Mouse (Mus musculus) midbrain, postnatal 0 days (tissue): ENCODE measurements around the gene Rpl23. TPM values are rescaled to one million over a fixed set of nuclear protein-coding genes. Genes with fewer than 3 reads are reported as not detected.
A peak's percentile ranks its signal among the peaks of the same experiment; 100 is the strongest.

Experiments used
- ATAC-seq: fragments of 200-750 bp; cut with Nextera tagmentation; 2 replicates; pipeline ENCODE4 v1.8.0; 2017; ENCODE audit warnings: moderate number of reproducible peaks, mild to moderate bottlenecking, moderate TSS enrichment, moderate library complexity; ENCODE audit not compliant: low FRiP score
- DNase-seq: peaks from one replicate; pipeline ENCODE4 v3.0.0-alpha.2; 2015; ENCODE audit warnings: low spot score
- H3K27ac ChIP-seq: fragments of 300-500 bp; sonication (generic); 2 replicates; pipeline ENCODE4 v1.5.1; 2014; ENCODE audit warnings: low read depth, mild to moderate bottlenecking, low read length, mixed read lengths
- H3K27me3 ChIP-seq: fragments of 300-500 bp; sonication (generic); 2 replicates; pipeline ENCODE4 v1.6.1; 2014; ENCODE audit warnings: low read length, control low read depth, mixed read lengths; ENCODE audit not compliant: insufficient read depth
- H3K36me3 ChIP-seq: fragments of 300-500 bp; sonication (generic); 2 replicates; pipeline ENCODE4 v1.6.1; 2014; ENCODE audit warnings: low read length, control low read depth, mixed read lengths; ENCODE audit not compliant: insufficient read depth
- H3K4me1 ChIP-seq: fragments of 300-500 bp; sonication (generic); 2 replicates; pipeline ENCODE4 v1.6.1; 2014; ENCODE audit warnings: mild to moderate bottlenecking, control low read depth, antibody characterized with exemption, low read length, mixed read lengths; ENCODE audit not compliant: insufficient read depth
- H3K4me2 ChIP-seq: fragments of 300-500 bp; sonication (generic); 2 replicates; pipeline ENCODE4 v1.6.1; 2014; ENCODE audit warnings: low read depth, mild to moderate bottlenecking, low read length, mixed read lengths; ENCODE audit not compliant: poor library complexity, severe bottlenecking
- H3K4me3 ChIP-seq: fragments of 300-500 bp; sonication (generic); 2 replicates; pipeline ENCODE4 v1.5.1; 2014; ENCODE audit warnings: low read depth, mild to moderate bottlenecking, low read length, moderate library complexity
- H3K9ac ChIP-seq: fragments of 300-500 bp; sonication (generic); replicated peaks from 2 replicates; pipeline ENCODE4 v1.6.1; 2014; ENCODE audit warnings: mild to moderate bottlenecking, low read length, moderate library complexity, mixed read lengths; ENCODE audit not compliant: poor library complexity, severe bottlenecking
- H3K9me3 ChIP-seq: fragments of 300-500 bp; sonication (generic); 2 replicates; pipeline ENCODE4 v1.6.1; 2016; ENCODE audit warnings: low read length, control low read depth
- CTCF ChIP-seq: IDR thresholded peaks from 2 replicates; pipeline ENCODE4 v1.5.1; 2016; ENCODE audit warnings: antibody characterized with exemption, mild to moderate bottlenecking
- WGBS: fragments of 180-500 bp; shearing (Covaris S2); extraction: QIAGEN DNeasy Blood & Tissue Kit; methylation state at CpG from one replicate; pipeline ENCODE4 v1.1.7; 2014; 5-methylcytosine and 5-hydroxymethylcytosine counted together
- polyA plus RNA-seq: library from polyadenylated mRNA; unstranded; fragments of >200 nt; fragmentation: Nextera tagmentation; extraction: Ambion mirVana; gene quantifications from 2 replicates; pipeline ENCODE4 v1.2.1, GENCODE M21; 2015
- total RNA-seq: library from RNA; depleted of rRNA; stranded (reverse); fragments of >200 nt; gene quantifications from 2 replicates; pipeline ENCODE4 v1.2.3, GENCODE M21; 2014

Rpl23 gene
- total and polyA plus RNA-seq, 2 experiments from 2014 or later = 177 to 329 TPM

- H3K9me3 ChIP-seq = no peaks in the 10 kb centered on the region
- DNase-seq (no peak), ATAC-seq (no peak)
- under 1% methylated on average over 10 of the region's 10 CpGs for WGBS
- H3K9ac ChIP-seq = peak overlapping the region; percentile 58
- H3K27ac ChIP-seq = peak overlapping the region; percentile 94
- peak overlapping the region; percentile 61 for H3K4me2 ChIP-seq
- TF ChIP-seq CTCF = no peak
- H3K27me3 ChIP-seq = no peaks in the 10 kb centered on the region
- peak overlapping the region; percentile 76 for H3K4me3 ChIP-seq
- no peaks in the 10 kb centered on the region; the same call in 1 of the 2 replicates for H3K4me1 ChIP-seq
- peaks cover 17% of the 10 kb centered on the region for H3K36me3 ChIP-seq
Measured at GRCm38 (mm10) chr11:97782564-97782895, 293 bp upstream of the Rpl23 start.

GRCm38 (mm10) chr11:97781478-97781831 lies 782 bp downstream of the Rpl23 start:
- DNase-seq (no peak), ATAC-seq (no peak)
- Histone ChIP-seq H3K27me3 (no peaks in the 10 kb centered on the region), H3K27ac (peak overlapping the region; percentile 94), H3K36me3 (peaks cover 22% of the 10 kb centered on the region), H3K9me3 (no peaks in the 10 kb centered on the region), H3K4me1 (no peaks in the 10 kb centered on the region; the same call in 1 of the 2 replicates), H3K9ac (peak overlapping the region; percentile 94), H3K4me2 (peak overlapping the region; percentile 66), H3K4me3 (peak overlapping the region; percentile 76)
- no peak for TF ChIP-seq CTCF
- 3% methylated on average over 11 of the region's 11 CpGs for WGBS

- peak overlapping the region; percentile 76; the same call in 1 of the 2 replicates for H3K4me3 ChIP-seq
Measured at GRCm38 (mm10) chr11:97779968-97780701, 2.1 kb downstream of the Rpl23 start.

DNA sequence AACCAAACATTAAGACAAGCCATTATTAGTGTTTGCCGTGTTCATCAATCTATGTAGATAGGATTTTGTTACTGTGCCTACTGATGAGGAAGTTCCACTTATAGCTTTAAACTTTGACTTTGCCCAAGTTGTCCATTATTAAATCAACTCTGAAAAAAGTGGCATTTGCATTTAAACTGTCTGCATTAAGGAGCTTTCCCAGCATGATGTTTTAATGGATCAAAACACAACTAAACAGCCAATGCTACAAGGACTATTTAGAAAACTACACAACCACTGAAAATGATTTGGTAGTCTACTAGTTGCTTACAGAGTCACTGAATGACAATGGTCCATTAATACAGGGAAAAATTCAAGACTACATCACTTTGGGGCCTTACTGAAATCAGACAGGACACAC lies 3.3 kb downstream of the Rpl23 start:
- ATAC-seq = no peak
- Histone ChIP-seq H3K4me3 (no peak overlapping the region), H3K36me3 (peaks cover 26% of the 10 kb centered on the region), H3K4me2 (no peak overlapping the region), H3K9ac (no peak overlapping the region), H3K4me1 (no peaks in the 10 kb centered on the region; the same call in 1 of the 2 replicates), H3K27ac (no peak overlapping the region), H3K27me3 (no peaks in the 10 kb centered on the region), H3K9me3 (no peaks in the 10 kb centered on the region)
- no peak for DNase-seq
- WGBS = 97% methylated on average over 1 of the region's 1 CpGs
- TF ChIP-seq CTCF = no peak

More at GRCm38 (mm10) chr11:97779968-97780701, 2.1 kb downstream of the Rpl23 start:
- 86% methylated on average over 2 of the region's 2 CpGs for WGBS
- DNase-seq (no peak), ATAC-seq (no peak)
- no peaks in the 10 kb centered on the region; the same call in 1 of the 2 replicates for H3K4me1 ChIP-seq
- TF ChIP-seq CTCF = no peak
- 0 out of 2 replicates have a peak overlapping the region, but pooled peaks have one; percentile 66 for H3K4me2 ChIP-seq
- H3K9me3 ChIP-seq = no peaks in the 10 kb centered on the region
- no peaks in the 10 kb centered on the region for H3K27me3 ChIP-seq
- H3K27ac ChIP-seq = no peak overlapping the region
- H3K36me3 ChIP-seq = peaks cover 25% of the 10 kb centered on the region
- H3K9ac ChIP-seq = peak overlapping the region; percentile 24; the same call in 1 of the 2 replicates

GRCm38 (mm10) chr11:97777129-97777529 lies 5.1 kb downstream of the Rpl23 start:
- WGBS = 50% methylated on average over 2 of the region's 2 CpGs
- ATAC-seq (no peak; the same call in 1 of the 2 replicates), DNase-seq (peak; percentile 33)
- no peaks in the 10 kb centered on the region; the same call in 1 of the 2 replicates for H3K4me1 ChIP-seq
- no peak overlapping the region for H3K4me2 ChIP-seq
- H3K9me3 ChIP-seq = no peaks in the 10 kb centered on the region
- H3K9ac ChIP-seq = no peak overlapping the region
- H3K27me3 ChIP-seq = no peaks in the 10 kb centered on the region
- H3K36me3 ChIP-seq = peaks cover 26% of the 10 kb centered on the region
- H3K4me3 ChIP-seq = no peak overlapping the region
- peak; percentile 64 for TF ChIP-seq CTCF
- H3K27ac ChIP-seq = no peak overlapping the region

- Histone ChIP-seq H3K4me1 (no peaks in the 10 kb centered on the region; the same call in 1 of the 2 replicates), H3K9ac (no peak overlapping the region), H3K36me3 (peaks cover 26% of the 10 kb centered on the region), H3K9me3 (no peaks in the 10 kb centered on the region), H3K4me3 (no peak overlapping the region), H3K4me2 (no peak overlapping the region), H3K27me3 (no peaks in the 10 kb centered on the region), H3K27ac (no peak overlapping the region)
- 55% methylated on average over 5 of the region's 5 CpGs for WGBS
- no peak for TF ChIP-seq CTCF
- ATAC-seq (no peak), DNase-seq (no peak)
Measured at GRCm38 (mm10) chr11:97776497-97777128, 5.6 kb downstream of the Rpl23 start.
